Mouse (Mus musculus) liver, embryonic 11.5 days (tissue): ENCODE measurements at regions not wholly inside any gene's neighbourhood (a gene's known extent, or its start where the extent isn't known, plus 50 kb on each side); places are given as distances from the start of the nearest gene placed in this dataset.

Source experiments
- ATAC-seq: fragments of 200-750 bp; cut with Nextera tagmentation; replicated peaks from 2 replicates; pipeline ENCODE4 v1.8.0; 2017; ENCODE audit warnings: moderate number of reproducible peaks, mild to moderate bottlenecking, moderate TSS enrichment, moderate library complexity; ENCODE audit not compliant: low FRiP score
- DNase-seq: peaks from one replicate; pipeline ENCODE4 v3.0.0-alpha.2; 2017; ENCODE audit warnings: low spot score
- H3K27ac ChIP-seq: fragments of 300-500 bp; sonication (generic); 2 replicates; pipeline ENCODE4 v1.5.1; 2014; ENCODE audit warnings: mild to moderate bottlenecking, low read depth, low read length, control low read depth
- H3K27me3 ChIP-seq: fragments of 300-500 bp; sonication (generic); replicated peaks from 2 replicates; pipeline ENCODE4 v1.6.1; 2014; ENCODE audit warnings: low read length, mixed read lengths; ENCODE audit not compliant: control insufficient read depth, insufficient read depth
- H3K36me3 ChIP-seq: fragments of 300-500 bp; sonication (generic); 2 replicates; pipeline ENCODE4 v1.6.1; 2014; ENCODE audit warnings: mild to moderate bottlenecking, low read length, moderate library complexity, mixed read lengths; ENCODE audit not compliant: control insufficient read depth, insufficient read depth
- H3K4me1 ChIP-seq: fragments of 300-500 bp; sonication (generic); replicated peaks from 2 replicates; pipeline ENCODE4 v1.6.1; 2014; ENCODE audit warnings: low read length, mixed read lengths; ENCODE audit not compliant: control insufficient read depth, insufficient read depth
- H3K4me2 ChIP-seq: fragments of 300-500 bp; sonication (generic); 2 replicates; pipeline ENCODE4 v1.6.1; 2014; ENCODE audit warnings: mild to moderate bottlenecking, control low read depth, moderate library complexity
- H3K4me3 ChIP-seq: fragments of 300-500 bp; sonication (generic); 2 replicates; pipeline ENCODE4 v1.5.1; 2014; ENCODE audit warnings: low read depth, low read length, control low read depth
- H3K9ac ChIP-seq: fragments of 300-500 bp; sonication (generic); 2 replicates; pipeline ENCODE4 v1.6.1; 2014; ENCODE audit warnings: low read depth, low read length, control low read depth
- H3K9me3 ChIP-seq: fragments of 300-500 bp; sonication (generic); 2 replicates; pipeline ENCODE4 v1.6.1; 2016; ENCODE audit warnings: low read length, inconsistent platforms, mixed read lengths; ENCODE audit not compliant: control insufficient read depth
- WGBS: fragments of 180-500 bp; shearing (Covaris S2); extraction: QIAGEN DNeasy Blood & Tissue Kit; methylation state at CpG from one replicate; pipeline ENCODE4 v1.1.7; 2014; 5-methylcytosine and 5-hydroxymethylcytosine counted together

- Histone ChIP-seq H3K4me2 (no peak overlapping the region), H3K36me3 (no peaks in the 10 kb centered on the region), H3K27ac (no peak overlapping the region), H3K4me3 (no peak overlapping the region), H3K4me1 (peaks cover 9% of the 10 kb centered on the region), H3K9ac (no peak overlapping the region), H3K27me3 (no peaks in the 10 kb centered on the region), H3K9me3 (no peaks in the 10 kb centered on the region)
- ATAC-seq = no peak
- no peak for DNase-seq
- WGBS = 88% methylated on average over 13 of the region's 13 CpGs
Observed at GRCm38 (mm10) chr14:105800142-105800925, 96.3 kb downstream of the Spry2 start.

- Histone ChIP-seq H3K9me3 (no peaks in the 10 kb centered on the region), H3K9ac (no peak overlapping the region), H3K4me2 (no peak overlapping the region), H3K36me3 (no peaks in the 10 kb centered on the region), H3K27me3 (no peaks in the 10 kb centered on the region), H3K4me1 (peaks cover 9% of the 10 kb centered on the region), H3K4me3 (no peak overlapping the region), H3K27ac (no peak overlapping the region)
- DNase-seq (no peak), ATAC-seq (no peak)
- WGBS = 59% methylated on average over 3 of the region's 3 CpGs
Observed at GRCm38 (mm10) chr14:105799401-105799861, 97.2 kb downstream of the Spry2 start.

- Histone ChIP-seq H3K9me3 (no peaks in the 10 kb centered on the region), H3K36me3 (no peaks in the 10 kb centered on the region), H3K9ac (no peak overlapping the region), H3K4me1 (no peaks in the 10 kb centered on the region), H3K27ac (no peak overlapping the region), H3K4me2 (no peak overlapping the region), H3K27me3 (no peaks in the 10 kb centered on the region), H3K4me3 (no peak overlapping the region)
- WGBS = 65% methylated on average over 4 of the region's 4 CpGs
- no peak for ATAC-seq
- no peak for DNase-seq
Observed at GRCm38 (mm10) chr14:105793010-105793702, 103.5 kb downstream of the Spry2 start.

GRCm38 (mm10) chr14:105790441-105790840 is 106.2 kb downstream of the Spry2 start:
- Histone ChIP-seq H3K9me3 (no peaks in the 10 kb centered on the region), H3K36me3 (no peaks in the 10 kb centered on the region), H3K27ac (no peak overlapping the region), H3K4me1 (no peaks in the 10 kb centered on the region), H3K4me2 (no peak overlapping the region), H3K9ac (no peak overlapping the region), H3K4me3 (no peak overlapping the region), H3K27me3 (no peaks in the 10 kb centered on the region)
- ATAC-seq = no peak
- WGBS = 91% methylated on average over 4 of the region's 4 CpGs
- no peak for DNase-seq

GRCm38 (mm10) chr14:105783428-105783827 is 113.2 kb downstream of the Spry2 start:
- no peaks in the 10 kb centered on the region for H3K27me3 ChIP-seq
- 80% methylated on average over 5 of the region's 5 CpGs for WGBS
- no peaks in the 10 kb centered on the region for H3K4me1 ChIP-seq
- DNase-seq (no peak), ATAC-seq (no peak)
- H3K9me3 ChIP-seq = no peaks in the 10 kb centered on the region
- no peaks in the 10 kb centered on the region for H3K36me3 ChIP-seq
- no peak overlapping the region for H3K4me3 ChIP-seq
- no peak overlapping the region for H3K27ac ChIP-seq
- H3K9ac ChIP-seq = no peak overlapping the region
- H3K4me2 ChIP-seq = no peak overlapping the region

- 76% methylated on average over 3 of the region's 3 CpGs for WGBS
- H3K27me3 ChIP-seq = no peaks in the 10 kb centered on the region
- H3K36me3 ChIP-seq = no peaks in the 10 kb centered on the region
- no peak overlapping the region for H3K4me2 ChIP-seq
- H3K9me3 ChIP-seq = no peaks in the 10 kb centered on the region
- H3K4me1 ChIP-seq = no peaks in the 10 kb centered on the region
- ATAC-seq (no peak), DNase-seq (no peak)
- no peak overlapping the region for H3K4me3 ChIP-seq
- H3K27ac ChIP-seq = no peak overlapping the region
- no peak overlapping the region for H3K9ac ChIP-seq
Observed at GRCm38 (mm10) chr14:105779760-105780159, 116.9 kb downstream of the Spry2 start.

DNA sequence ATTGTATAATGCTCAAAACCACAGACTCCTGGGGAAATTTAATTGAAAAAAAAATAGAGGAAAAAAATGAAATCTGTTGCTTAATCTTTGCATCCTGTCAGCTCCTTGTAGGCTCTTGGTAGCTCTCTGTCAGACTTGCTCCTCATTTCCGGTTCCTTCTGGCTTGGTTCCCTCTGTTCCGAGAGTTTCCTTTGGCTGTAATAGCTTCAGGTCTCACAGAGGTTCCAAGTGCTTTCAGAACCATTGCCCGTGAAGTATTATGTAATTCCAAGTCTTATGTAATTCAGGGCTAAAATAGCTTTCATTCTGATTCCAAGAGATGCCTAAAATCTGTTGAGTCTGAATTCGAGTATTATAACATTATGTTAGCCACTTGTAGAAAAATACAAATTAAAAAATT is 117.3 kb downstream of the Spry2 start:
- Histone ChIP-seq H3K27ac (no peak overlapping the region), H3K27me3 (no peaks in the 10 kb centered on the region), H3K4me2 (no peak overlapping the region), H3K4me3 (no peak overlapping the region), H3K36me3 (no peaks in the 10 kb centered on the region), H3K4me1 (no peaks in the 10 kb centered on the region), H3K9ac (no peak overlapping the region), H3K9me3 (no peaks in the 10 kb centered on the region)
- 62% methylated on average over 4 of the region's 4 CpGs for WGBS
- DNase-seq (no peak), ATAC-seq (no peak)

- no peaks in the 10 kb centered on the region for H3K9me3 ChIP-seq
- H3K27me3 ChIP-seq = no peaks in the 10 kb centered on the region
- no peak overlapping the region for H3K4me2 ChIP-seq
- H3K4me3 ChIP-seq = no peak overlapping the region
- no peak for DNase-seq
- H3K36me3 ChIP-seq = no peaks in the 10 kb centered on the region
- no peak overlapping the region for H3K27ac ChIP-seq
- no peaks in the 10 kb centered on the region for H3K4me1 ChIP-seq
- H3K9ac ChIP-seq = no peak overlapping the region
- WGBS = 90% methylated on average over 12 of the region's 12 CpGs
- no peak for ATAC-seq
Observed at GRCm38 (mm10) chr14:105773674-105774073, 122.9 kb downstream of the Spry2 start.

GRCm38 (mm10) chr14:105767100-105767499 is 129.5 kb downstream of the Spry2 start:
- Histone ChIP-seq H3K4me1 (no peaks in the 10 kb centered on the region), H3K27me3 (no peaks in the 10 kb centered on the region), H3K27ac (no peak overlapping the region), H3K4me2 (no peak overlapping the region), H3K9ac (no peak overlapping the region), H3K36me3 (no peaks in the 10 kb centered on the region), H3K4me3 (no peak overlapping the region), H3K9me3 (no peaks in the 10 kb centered on the region)
- DNase-seq (no peak), ATAC-seq (peak; percentile 34; the same call in 1 of the 2 replicates)
- WGBS = 21% methylated on average over 4 of the region's 4 CpGs
